Mouse (Mus musculus) CD4-positive naive resting alpha-beta T cell, adult 76 days (primary cell): ENCODE measurements around the gene Ngp. TPM values are rescaled to one million over a fixed set of nuclear protein-coding genes. Genes with fewer than 3 reads are reported as not detected.

ENCODE experiments used
- total RNA-seq: library from RNA; stranded (reverse); gene quantifications from one replicate; pipeline ENCODE4 v1.2.4, GENCODE M21; 2023

Gene Ngp
- total RNA-seq, result 7.4 TPM

GRCm38 (mm10) chr9:110419511-110420112 is at the start of gene Ngp:
TSS of gene Ngp (plus strand) at chr9:110419747.

GRCm38 (mm10) chr9:110408099-110408773 is 11.3 kb upstream of the Ngp start, which contains the start of gene Ptpn23:
TSS of gene Ptpn23 (minus strand) at chr9:110408213.

Other genes with a start within 250 kb of the Ngp start
- 2.8 TPM for gene Cspg5, start 176.0 kb upstream of the Ngp start, total RNA-seq
- gene Elp6, start 114.6 kb upstream of the Ngp start, total RNA-seq, result 11.8 TPM
- gene Scap, start 86.5 kb upstream of the Ngp start, total RNA-seq, result 71.0 TPM
- 85.1 TPM for gene Ptpn23, start 11.5 kb upstream of the Ngp start, total RNA-seq
- 38.0 TPM for gene Klhl18, start 56.9 kb downstream of the Ngp start, total RNA-seq
- 0.64 TPM for gene Kif9, start 57.2 kb downstream of the Ngp start, total RNA-seq
- 154 TPM for gene Setd2, start 112.8 kb downstream of the Ngp start, total RNA-seq
- 4.3 TPM for gene Nradd, start 204.7 kb downstream of the Ngp start, total RNA-seq
- 66.0 TPM for gene Nbeal2, start 234.4 kb downstream of the Ngp start, total RNA-seq
- 81.8 TPM for gene Ccdc12, start 236.8 kb downstream of the Ngp start, total RNA-seq